Mouse (Mus musculus) neural tube, embryonic 15.5 days (tissue): ENCODE data around the gene Olfr959. TPM values are rescaled to one million over a fixed set of nuclear protein-coding genes. Genes with fewer than 3 reads are reported as not detected.

Source experiments
- ATAC-seq: fragments of 200-750 bp; cut with Nextera tagmentation; 2 replicates; pipeline ENCODE4 v1.8.0; 2017; ENCODE audit warnings: mild to moderate bottlenecking, moderate TSS enrichment, moderate library complexity; ENCODE audit not compliant: low FRiP score
- H3K27ac ChIP-seq: fragments of 300-500 bp; sonication (generic); replicated peaks from 2 replicates; pipeline ENCODE4 v1.5.1; 2015; ENCODE audit warnings: mild to moderate bottlenecking, inconsistent platforms
- H3K27me3 ChIP-seq: fragments of 300-500 bp; sonication (generic); replicated peaks from 2 replicates; pipeline ENCODE4 v1.6.1; 2015; ENCODE audit warnings: inconsistent platforms
- H3K36me3 ChIP-seq: fragments of 300-500 bp; sonication (generic); 2 replicates; pipeline ENCODE4 v1.6.1; 2015; ENCODE audit warnings: inconsistent platforms
- H3K4me1 ChIP-seq: fragments of 300-500 bp; sonication (generic); 2 replicates; pipeline ENCODE4 v1.6.1; 2015; ENCODE audit warnings: inconsistent platforms
- H3K4me2 ChIP-seq: fragments of 300-500 bp; sonication (generic); 2 replicates; pipeline ENCODE4 v1.6.1; 2015; ENCODE audit warnings: inconsistent platforms, mild to moderate bottlenecking, moderate library complexity
- H3K4me3 ChIP-seq: fragments of 300-500 bp; sonication (generic); replicated peaks from 2 replicates; pipeline ENCODE4 v1.5.1; 2015; ENCODE audit warnings: mild to moderate bottlenecking, inconsistent platforms
- H3K9ac ChIP-seq: fragments of 300-500 bp; sonication (generic); replicated peaks from 2 replicates; pipeline ENCODE4 v1.6.1; 2015; ENCODE audit warnings: mild to moderate bottlenecking, inconsistent platforms
- H3K9me3 ChIP-seq: fragments of 300-500 bp; sonication (generic); replicated peaks from 2 replicates; pipeline ENCODE4 v1.6.1; 2016; ENCODE audit warnings: inconsistent platforms
- WGBS: fragments of 180-500 bp; shearing (Covaris S2); methylation state at CpG from one replicate; pipeline ENCODE4 v1.1.7; 2015; ENCODE audit warnings: mixed read lengths; 5-methylcytosine and 5-hydroxymethylcytosine counted together
- polyA plus RNA-seq: library from polyadenylated mRNA; unstranded; fragments of >200 nt; fragmentation: Nextera tagmentation; extraction: Ambion mirVana; gene quantifications from 2 replicates; pipeline ENCODE4 v1.2.1, GENCODE M21; 2015

The Olfr959 gene
- polyA plus RNA-seq, result 0.05 TPM in 1 of 2 replicates, not detected in the other

- H3K9me3 ChIP-seq, result no peaks in the 10 kb centered on the region
- H3K4me3 ChIP-seq, result no peak within 1 kb of the TSS
- ATAC-seq, result no peak
- H3K27me3 ChIP-seq, result no peaks in the 10 kb centered on the region
- WGBS, result 92% methylated on average over 3 of the region's 3 CpGs
- H3K9ac ChIP-seq, result no peak within 1 kb of the TSS
- H3K4me1 ChIP-seq, result no peaks in the 10 kb centered on the region
- H3K27ac ChIP-seq, result no peak within 1 kb of the TSS
- no peaks in the 10 kb centered on the region for H3K36me3 ChIP-seq
- H3K4me2 ChIP-seq, result no peak within 1 kb of the TSS
Measured at GRCm38 (mm10) chr9:39575469-39575868, at the start of gene Olfr959. Olfr959 (minus strand) TSS chr9:39575569.

GRCm38 (mm10) chr9:39624711-39625110 is 49.3 kb upstream of the Olfr959 start:
- Histone ChIP-seq H3K4me1 (no peaks in the 10 kb centered on the region), H3K4me2 (no peak overlapping the region), H3K27me3 (no peaks in the 10 kb centered on the region), H3K9ac (no peak overlapping the region), H3K27ac (no peak overlapping the region), H3K4me3 (no peak overlapping the region), H3K36me3 (no peaks in the 10 kb centered on the region), H3K9me3 (no peaks in the 10 kb centered on the region)
- WGBS, result 52% methylated on average over 2 of the region's 2 CpGs
- no peak for ATAC-seq

- ATAC-seq, result no peak
- Histone ChIP-seq H3K27ac (no peak overlapping the region), H3K36me3 (no peaks in the 10 kb centered on the region), H3K9ac (no peak overlapping the region), H3K9me3 (no peaks in the 10 kb centered on the region; the same call in 1 of the 2 replicates), H3K27me3 (no peaks in the 10 kb centered on the region), H3K4me1 (no peaks in the 10 kb centered on the region), H3K4me2 (no peak overlapping the region), H3K4me3 (no peak overlapping the region)
- WGBS, result 92% methylated on average over 3 of the region's 3 CpGs
Measured at GRCm38 (mm10) chr9:39623783-39624182, 48.4 kb upstream of the Olfr959 start.

- H3K27ac ChIP-seq, result no peak within 1 kb of the TSS
- H3K9ac ChIP-seq, result no peak within 1 kb of the TSS
- no peak for ATAC-seq
- WGBS, result 82% methylated on average over 1 of the region's 1 CpGs
- no peaks in the 10 kb centered on the region; the same call in 1 of the 2 replicates for H3K9me3 ChIP-seq
- H3K27me3 ChIP-seq, result no peaks in the 10 kb centered on the region
- no peaks in the 10 kb centered on the region for H3K36me3 ChIP-seq
- no peaks in the 10 kb centered on the region for H3K4me1 ChIP-seq
- no peak within 1 kb of the TSS for H3K4me2 ChIP-seq
- no peak within 1 kb of the TSS for H3K4me3 ChIP-seq
Measured at GRCm38 (mm10) chr9:39621073-39621472, 45.7 kb upstream of the Olfr959 start, which contains the start of gene Olfr960. Olfr960 (plus strand) TSS chr9:39621373.

- Histone ChIP-seq H3K27me3 (no peaks in the 10 kb centered on the region), H3K36me3 (no peaks in the 10 kb centered on the region), H3K4me1 (no peaks in the 10 kb centered on the region), H3K9ac (no peak overlapping the region), H3K4me3 (no peak overlapping the region), H3K27ac (no peak overlapping the region), H3K4me2 (no peak overlapping the region), H3K9me3 (no peaks in the 10 kb centered on the region)
- 68% methylated on average over 1 of the region's 1 CpGs for WGBS
- ATAC-seq, result no peak
Measured at GRCm38 (mm10) chr9:39611953-39612352, 36.6 kb upstream of the Olfr959 start.

GRCm38 (mm10) chr9:39610355-39610754 is 35.0 kb upstream of the Olfr959 start, which contains the start of gene Olfr148:
Olfr148 (plus strand) TSS chr9:39610655.
- no peak within 1 kb of the TSS for H3K27ac ChIP-seq
- H3K4me2 ChIP-seq, result no peak within 1 kb of the TSS
- no peak within 1 kb of the TSS for H3K4me3 ChIP-seq
- H3K9ac ChIP-seq, result no peak within 1 kb of the TSS
- H3K4me1 ChIP-seq, result no peaks in the 10 kb centered on the region
- no peaks in the 10 kb centered on the region for H3K27me3 ChIP-seq
- ATAC-seq, result no peak
- WGBS, result 80% methylated on average over 3 of the region's 3 CpGs
- no peaks in the 10 kb centered on the region for H3K9me3 ChIP-seq
- no peaks in the 10 kb centered on the region for H3K36me3 ChIP-seq

- Histone ChIP-seq H3K36me3 (no peaks in the 10 kb centered on the region), H3K27ac (no peak overlapping the region), H3K4me3 (no peak overlapping the region), H3K4me2 (no peak overlapping the region), H3K9ac (no peak overlapping the region), H3K27me3 (no peaks in the 10 kb centered on the region), H3K9me3 (no peaks in the 10 kb centered on the region), H3K4me1 (peaks cover 8% of the 10 kb centered on the region)
- no peak for ATAC-seq
Measured at GRCm38 (mm10) chr9:39608497-39608896, 33.1 kb upstream of the Olfr959 start.

- peak within 1 kb of the TSS; percentile 54 for H3K9ac ChIP-seq
- H3K36me3 ChIP-seq, result peaks cover 6% of the 10 kb centered on the region
- H3K9me3 ChIP-seq, result no peaks in the 10 kb centered on the region
- peak; percentile 53 for ATAC-seq
- H3K4me3 ChIP-seq, result peak within 1 kb of the TSS; percentile 50
- peaks cover 14% of the 10 kb centered on the region for H3K4me1 ChIP-seq
- peak within 1 kb of the TSS; percentile 83 for H3K27ac ChIP-seq
- peak within 1 kb of the TSS; percentile 93 for H3K4me2 ChIP-seq
- under 1% methylated on average over 8 of the region's 8 CpGs for WGBS
- no peaks in the 10 kb centered on the region for H3K27me3 ChIP-seq
Measured at GRCm38 (mm10) chr9:39603999-39604453, 28.7 kb upstream of the Olfr959 start, which contains the start of gene AW551984. AW551984 (minus strand) TSS chr9:39604403.

- peaks cover 14% of the 10 kb centered on the region for H3K4me1 ChIP-seq
- H3K9ac ChIP-seq, result peak overlapping the region; percentile 54
- 1% methylated on average over 9 of the region's 9 CpGs for WGBS
- H3K36me3 ChIP-seq, result peaks cover 6% of the 10 kb centered on the region
- peak overlapping the region; percentile 93 for H3K4me2 ChIP-seq
- no peaks in the 10 kb centered on the region for H3K9me3 ChIP-seq
- no peaks in the 10 kb centered on the region for H3K27me3 ChIP-seq
- H3K27ac ChIP-seq, result peak overlapping the region; percentile 83
- peak overlapping the region; percentile 50 for H3K4me3 ChIP-seq
- ATAC-seq, result peak; percentile 79
Measured at GRCm38 (mm10) chr9:39603333-39603845, 28.0 kb upstream of the Olfr959 start.

- Histone ChIP-seq H3K9ac (peak overlapping the region; percentile 54), H3K4me3 (peak overlapping the region; percentile 50), H3K27ac (peak overlapping the region; percentile 83), H3K36me3 (peaks cover 6% of the 10 kb centered on the region), H3K9me3 (no peaks in the 10 kb centered on the region), H3K27me3 (no peaks in the 10 kb centered on the region), H3K4me2 (peak overlapping the region; percentile 93), H3K4me1 (peaks cover 14% of the 10 kb centered on the region)
- WGBS, result under 1% methylated on average over 19 of the region's 19 CpGs
- peak; percentile 93 for ATAC-seq
Measured at GRCm38 (mm10) chr9:39602536-39603332, 27.4 kb upstream of the Olfr959 start.

- no peak for ATAC-seq
- no peaks in the 10 kb centered on the region for H3K9me3 ChIP-seq
- no peaks in the 10 kb centered on the region for H3K36me3 ChIP-seq
- H3K27ac ChIP-seq, result no peak overlapping the region
- H3K4me1 ChIP-seq, result no peaks in the 10 kb centered on the region
- no peak overlapping the region for H3K4me2 ChIP-seq
- no peaks in the 10 kb centered on the region for H3K27me3 ChIP-seq
- no peak overlapping the region for H3K9ac ChIP-seq
- H3K4me3 ChIP-seq, result no peak overlapping the region
- 94% methylated on average over 5 of the region's 5 CpGs for WGBS
Measured at GRCm38 (mm10) chr9:39577050-39577449, 1.7 kb upstream of the Olfr959 start.

- Histone ChIP-seq H3K27ac (peak overlapping the region; percentile 84), H3K27me3 (no peaks in the 10 kb centered on the region), H3K4me2 (no peak overlapping the region), H3K4me1 (peaks cover 8% of the 10 kb centered on the region), H3K4me3 (no peak overlapping the region), H3K9me3 (no peaks in the 10 kb centered on the region), H3K36me3 (no peaks in the 10 kb centered on the region), H3K9ac (no peak overlapping the region)
- ATAC-seq, result peak; percentile 69
Measured at GRCm38 (mm10) chr9:39558349-39558647, 17.1 kb downstream of the Olfr959 start.
